Mouse (Mus musculus) adrenal gland (tissue): ENCODE measurements around the gene Tfpt.
"Not testable (repeated sequence)": the region's sequence is repeated elsewhere in the genome, so short reads cannot be mapped to it uniquely, and the experiment has no call there.

Experiments
- intact Hi-C: fragments of 180-260 bp; cut with DNase I; formaldehyde crosslinking; loops from one replicate; pipeline ENCODE4 v1.15.1; 2025

Gene Tfpt

DNA sequence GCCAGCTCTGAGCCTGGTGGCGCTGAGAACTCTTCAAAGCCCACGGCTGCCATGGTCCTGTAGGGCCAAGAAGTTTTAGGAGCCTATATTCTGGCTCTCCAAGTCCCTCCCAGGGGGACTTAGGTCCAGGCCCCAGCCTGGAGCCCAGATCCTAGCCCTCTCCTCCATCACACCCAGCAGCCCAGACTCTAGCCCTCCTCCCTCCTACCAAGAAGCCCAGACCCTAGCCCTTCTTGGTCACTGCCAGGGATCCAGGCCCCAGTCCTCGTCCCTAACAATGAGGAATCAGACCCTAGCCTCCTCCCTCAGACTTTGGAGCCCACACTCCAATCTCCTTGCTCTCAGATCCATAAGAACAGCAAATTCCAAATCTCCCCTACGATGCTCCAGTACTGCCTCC is 699 bp downstream of the Tfpt start:
- intact Hi-C loops: no loop called here

DNA sequence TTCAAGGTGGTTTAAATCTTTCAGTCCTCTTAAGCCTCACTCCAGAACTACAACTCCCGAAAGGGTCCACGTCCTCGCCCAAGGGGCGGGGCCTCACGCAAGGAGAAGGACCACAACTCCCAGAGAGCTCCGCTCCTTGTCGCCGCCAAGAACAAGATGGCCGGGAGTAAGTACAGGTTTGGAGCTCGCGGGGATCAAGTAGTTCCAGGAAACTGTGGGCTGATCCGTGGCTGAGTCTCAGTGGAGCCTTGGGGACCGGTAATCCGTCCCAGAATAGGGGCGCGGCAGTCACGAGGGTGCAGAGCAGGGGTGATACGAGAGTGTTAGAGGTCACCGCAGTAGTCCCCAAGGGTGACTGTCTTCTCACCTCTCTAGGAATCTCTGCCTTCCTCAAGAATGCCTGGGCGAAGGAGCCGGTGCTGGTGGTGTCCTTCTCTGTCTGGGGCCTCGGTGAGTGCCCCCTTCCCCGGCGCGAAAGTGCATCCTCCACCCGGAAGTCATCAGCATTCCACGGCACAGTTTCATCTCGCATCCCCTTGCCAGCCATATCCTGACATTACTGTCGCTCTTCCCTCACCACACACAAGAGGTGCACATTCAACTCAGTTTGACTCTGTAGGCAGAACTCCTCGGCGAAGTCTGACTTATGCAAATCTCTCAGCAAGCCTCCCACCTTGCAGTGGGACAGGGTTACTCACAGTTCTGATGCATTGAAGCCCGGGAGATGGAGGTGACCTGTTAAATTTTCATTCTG is 12.3 kb downstream of the Tfpt start, which contains the start of gene Ndufa3:
Gene Ndufa3, plus strand, starts transcription at position 132 of the 754 bp plus-strand sequence.
- intact Hi-C loops: no loop called here

DNA sequence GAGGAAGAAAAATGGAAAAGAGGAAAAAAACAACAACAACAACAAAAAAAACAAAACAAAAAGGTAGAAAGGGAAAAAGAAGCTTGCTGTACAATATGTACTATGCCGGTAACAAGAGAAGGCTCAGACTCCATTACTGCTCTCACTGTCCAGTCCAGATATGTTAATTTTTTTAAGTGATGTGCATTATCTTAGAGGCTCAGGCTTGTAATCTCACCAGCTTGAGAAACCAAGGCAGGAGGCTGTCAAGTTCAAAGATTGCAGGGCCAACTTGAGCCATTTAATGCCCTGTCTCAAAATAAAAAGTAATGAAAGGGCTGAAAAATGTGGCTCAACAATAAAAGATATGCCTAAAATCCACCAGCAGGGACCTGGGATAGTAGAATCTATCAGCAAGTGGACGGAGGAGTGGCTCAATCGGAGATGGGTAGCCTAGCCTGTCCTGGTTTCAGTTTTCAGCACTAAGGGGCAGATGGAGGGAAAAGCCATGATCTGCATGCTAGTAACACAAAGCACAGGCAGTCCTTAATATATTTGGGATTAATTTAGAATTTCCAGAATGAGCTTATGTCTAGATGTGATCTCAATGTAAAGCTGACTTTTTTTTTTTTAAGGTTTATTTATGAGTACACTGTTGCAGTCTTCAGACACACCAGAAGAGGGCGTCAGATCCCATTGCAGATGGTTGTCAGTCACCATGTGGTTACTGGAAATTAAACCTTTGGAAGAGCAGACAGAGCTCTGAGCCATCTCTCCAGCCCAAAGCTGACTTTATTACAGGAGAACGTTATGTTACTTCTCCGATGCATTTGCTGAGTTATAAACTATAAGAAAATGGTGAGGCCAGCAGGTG is 13.1 kb downstream of the Tfpt start:
- intact Hi-C loops: no loop called here

DNA sequence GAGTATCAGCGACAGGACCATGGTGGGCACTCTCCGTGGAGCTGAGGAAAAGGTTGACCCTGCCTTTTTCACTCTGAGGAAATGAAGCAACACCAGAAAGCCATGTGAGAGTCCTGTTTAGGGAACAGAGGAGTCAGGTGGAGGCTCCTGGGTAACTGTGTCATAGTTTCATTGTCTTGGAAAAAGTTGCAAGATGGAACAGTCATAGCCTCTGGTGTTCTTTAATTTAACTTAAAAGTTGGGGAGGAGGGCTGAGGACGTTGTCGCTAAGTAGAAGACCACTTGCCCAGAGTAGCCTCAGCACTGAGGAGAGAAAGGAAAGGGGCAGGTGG is 13.7 kb downstream of the Tfpt start, which contains the start of gene Oscar:
Gene Oscar, minus strand, starts transcription at position 101 of the 332 bp plus-strand sequence.
- intact Hi-C loops: no loop called here

DNA sequence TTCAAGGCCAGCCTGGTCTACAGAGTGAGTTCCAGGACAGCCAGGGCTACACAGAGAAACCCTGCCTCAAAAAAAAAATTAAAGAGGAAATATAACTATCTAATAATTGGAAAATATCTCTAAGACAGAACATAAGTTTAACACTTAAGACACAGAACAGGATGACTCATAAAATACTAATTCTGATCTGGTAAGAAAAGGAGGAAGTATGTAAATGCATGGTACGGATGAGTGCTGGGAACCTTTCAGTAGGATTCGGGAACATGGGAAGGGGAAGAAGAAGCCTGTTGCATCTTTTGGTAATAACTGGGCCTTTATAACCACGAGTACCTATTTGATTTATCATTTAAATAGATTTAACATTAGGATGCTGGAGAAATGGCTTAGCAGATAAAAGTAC is 15.7 kb downstream of the Tfpt start:
- intact Hi-C loops: no loop called here

DNA sequence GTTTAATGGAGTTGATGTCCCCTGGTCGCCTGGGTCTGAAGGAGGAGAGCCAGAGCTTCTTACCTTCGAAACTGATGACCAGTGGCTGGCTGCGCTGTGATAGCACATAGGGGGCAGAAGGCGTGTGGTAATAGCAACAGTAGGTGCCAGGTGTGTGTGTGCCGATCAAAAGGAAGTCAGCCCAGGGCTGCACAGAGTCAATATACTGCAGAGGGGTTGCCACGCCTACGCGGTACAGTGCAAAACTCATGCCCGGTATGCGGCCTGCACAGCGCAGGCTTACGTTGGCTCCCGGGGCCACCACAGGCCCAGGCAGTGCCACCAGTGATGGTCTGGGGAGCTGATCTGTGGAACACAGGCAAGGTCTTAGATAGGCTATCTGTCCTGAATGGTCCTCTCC is 18.7 kb downstream of the Tfpt start:
- intact Hi-C loops: no loop called here

DNA sequence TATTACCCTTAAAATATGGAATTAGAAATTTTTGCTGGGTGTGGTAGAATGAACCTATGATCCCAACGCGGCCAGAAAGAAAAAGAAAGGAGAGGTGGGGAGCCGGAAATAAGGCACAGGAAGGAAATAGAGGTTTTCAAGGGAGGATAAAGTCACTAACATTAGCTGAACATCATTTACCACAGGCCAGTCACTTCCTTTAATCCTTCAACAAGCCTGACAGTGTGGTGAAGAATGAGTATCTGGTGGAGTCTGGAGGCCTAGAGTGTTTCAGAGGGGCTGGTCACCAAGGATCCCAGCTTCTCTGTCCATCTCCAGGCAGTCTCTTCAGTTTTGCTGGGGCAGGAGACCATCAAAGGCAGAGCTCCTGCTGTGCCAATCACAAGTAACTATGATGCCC is 19.3 kb downstream of the Tfpt start:
- intact Hi-C loops: no loop called here

DNA sequence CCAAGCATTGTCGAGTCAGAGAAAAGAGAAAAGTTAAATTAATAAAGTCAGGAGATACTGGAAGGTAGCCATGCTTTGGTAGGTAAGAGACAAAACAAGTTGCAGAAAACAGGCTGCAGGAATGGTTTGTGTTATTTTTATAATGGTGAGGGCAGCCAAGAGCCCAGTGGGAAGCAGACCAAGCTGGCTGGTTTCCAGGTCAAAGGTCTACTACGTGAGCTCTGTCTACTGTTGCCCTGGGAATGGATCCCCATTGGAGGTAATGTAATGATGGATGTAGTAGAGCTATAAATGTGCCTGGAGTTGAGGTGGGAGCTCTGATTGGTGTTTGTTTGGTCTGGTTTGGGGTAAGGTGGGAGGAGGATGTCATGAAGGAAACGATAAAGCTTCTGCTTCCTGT is 20.6 kb downstream of the Tfpt start:
- intact Hi-C loops: no loop called here

DNA sequence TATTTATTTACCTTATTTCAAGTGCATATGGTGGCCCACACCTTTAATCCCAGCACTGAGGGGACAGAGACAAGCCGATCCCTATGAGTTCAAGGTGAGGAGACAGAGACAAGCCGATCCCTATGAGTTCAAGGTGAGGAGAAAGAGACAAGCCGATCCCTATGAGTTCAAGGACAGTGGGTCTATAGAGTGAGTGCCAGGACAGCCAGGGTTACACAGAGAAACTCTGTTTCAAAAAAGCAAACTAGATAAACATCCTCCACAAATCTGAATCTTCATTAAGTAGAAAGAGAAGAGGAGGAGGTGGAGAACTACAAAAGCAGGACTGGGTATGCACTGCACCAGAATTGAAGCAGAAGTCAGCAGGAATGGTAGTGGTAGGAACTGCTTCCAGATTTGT is 21.1 kb downstream of the Tfpt start:
- intact Hi-C loops: no loop called here

DNA sequence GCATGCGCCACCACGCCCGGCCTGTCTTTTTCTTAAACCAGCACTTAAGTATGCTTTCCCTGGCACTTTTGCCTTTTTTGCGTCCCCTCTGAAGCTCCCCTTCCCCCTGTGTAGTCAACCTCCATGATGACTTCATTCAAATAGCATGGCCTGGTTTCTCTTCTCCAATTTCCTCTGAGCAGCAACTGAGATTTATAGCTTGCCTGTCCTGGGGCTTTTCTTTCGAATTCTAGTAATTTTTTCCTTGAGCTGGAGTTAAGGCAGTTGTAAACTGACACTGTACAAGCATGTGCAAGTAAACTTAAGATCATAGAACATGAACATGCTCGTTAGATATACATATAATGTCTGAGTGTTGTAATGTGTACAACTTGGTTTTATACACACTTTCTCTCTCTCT is 22.3 kb downstream of the Tfpt start:
- intact Hi-C loops: no loop called here

DNA sequence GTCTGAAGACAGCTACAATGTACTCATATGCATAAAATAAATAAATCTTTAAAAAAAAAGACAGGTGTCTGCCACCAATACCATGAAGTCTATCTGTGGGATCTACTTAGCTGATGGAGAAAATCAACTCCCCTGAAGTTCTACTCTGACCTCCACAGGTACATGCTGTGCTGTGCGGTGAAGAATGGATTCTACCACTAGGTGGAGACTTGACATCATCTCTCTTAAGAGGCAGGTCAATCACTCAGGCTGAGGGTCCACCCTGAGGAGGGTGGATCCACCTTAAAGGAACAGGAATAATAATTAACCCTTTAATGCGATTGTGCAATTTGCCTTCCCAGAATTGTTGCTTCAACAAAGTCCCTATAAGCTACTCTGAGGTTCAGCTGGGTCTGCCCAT is 22.9 kb downstream of the Tfpt start:
- intact Hi-C loops: no loop called here

DNA sequence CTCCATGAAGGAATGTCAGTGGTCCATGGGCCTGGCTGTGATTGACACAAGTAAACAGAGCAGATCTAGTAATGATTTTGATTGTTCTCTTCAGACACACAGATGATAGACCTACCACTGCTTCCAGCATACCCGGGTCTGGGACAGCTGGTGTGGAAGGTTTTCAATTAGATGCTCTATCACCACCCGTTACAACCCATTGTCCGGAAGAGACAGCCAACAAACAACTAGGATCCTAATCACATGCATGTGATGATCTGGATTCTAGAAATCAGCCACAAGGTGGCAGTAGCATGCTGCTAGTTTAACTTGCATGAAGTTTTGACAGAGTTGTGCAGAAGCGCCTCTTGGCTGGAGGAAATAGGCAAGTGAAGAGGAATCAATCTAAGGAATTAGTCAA is 28.6 kb downstream of the Tfpt start:
- intact Hi-C loops: no loop called here

DNA sequence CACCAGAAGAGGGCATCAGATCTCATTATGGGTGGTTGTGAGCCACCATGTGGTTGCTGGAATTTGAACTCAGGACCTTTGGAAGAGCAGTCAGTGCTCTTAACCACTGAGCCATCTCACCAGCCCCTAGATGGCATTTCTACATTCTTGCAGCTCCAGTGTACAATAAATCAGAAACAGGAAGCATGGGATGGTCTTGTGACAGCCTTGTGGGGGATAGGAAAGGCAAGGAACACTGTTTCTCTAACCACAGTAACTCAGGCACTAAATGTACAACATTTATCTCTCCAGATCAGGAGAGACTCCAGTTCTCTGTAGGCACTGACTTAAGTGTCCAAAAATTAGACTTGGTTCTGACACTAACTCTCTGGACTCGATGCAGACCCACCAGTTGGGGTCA is 32.0 kb downstream of the Tfpt start:
- intact Hi-C loops: not testable (repeated sequence)

DNA sequence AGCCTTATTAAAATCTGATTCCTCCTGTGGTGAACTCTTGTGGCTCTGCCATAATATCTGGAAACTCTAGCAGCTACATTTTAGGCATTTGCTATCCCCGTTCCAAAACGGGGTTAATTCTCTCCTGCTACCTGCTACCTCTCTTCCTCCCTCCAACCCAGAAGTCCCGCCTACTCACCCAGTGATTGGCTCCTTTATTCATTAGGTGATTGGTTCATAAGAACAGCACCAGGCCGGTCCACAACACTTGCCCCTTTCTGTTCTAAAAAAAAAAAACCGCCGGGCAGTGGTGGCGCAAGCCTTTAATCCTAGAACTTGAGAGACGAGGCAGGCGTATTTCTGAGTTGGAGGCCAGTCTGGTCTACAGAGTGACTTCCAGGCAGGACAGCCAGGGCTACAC is 34.6 kb downstream of the Tfpt start:
- intact Hi-C loops: no loop called here

DNA sequence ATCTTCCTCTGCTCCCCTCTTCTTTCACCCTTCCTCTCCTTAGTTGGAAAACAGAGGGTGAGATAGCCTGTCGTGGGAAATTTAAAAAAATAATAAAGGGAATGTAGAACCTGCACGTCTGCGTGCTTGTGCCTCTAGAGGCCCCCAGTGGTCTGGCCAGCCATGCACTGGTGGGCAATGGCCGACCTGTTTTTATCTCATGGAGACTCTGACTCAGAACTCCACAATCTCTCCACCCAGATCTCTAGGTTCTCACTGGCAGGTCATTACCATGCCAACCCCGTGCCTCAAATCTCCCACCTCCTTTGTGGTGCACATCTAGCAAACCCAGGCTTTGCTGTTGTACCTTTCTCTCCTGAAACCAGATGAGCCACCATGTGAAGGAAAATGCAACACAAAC is 35.0 kb downstream of the Tfpt start:
- intact Hi-C loops: no loop called here

DNA sequence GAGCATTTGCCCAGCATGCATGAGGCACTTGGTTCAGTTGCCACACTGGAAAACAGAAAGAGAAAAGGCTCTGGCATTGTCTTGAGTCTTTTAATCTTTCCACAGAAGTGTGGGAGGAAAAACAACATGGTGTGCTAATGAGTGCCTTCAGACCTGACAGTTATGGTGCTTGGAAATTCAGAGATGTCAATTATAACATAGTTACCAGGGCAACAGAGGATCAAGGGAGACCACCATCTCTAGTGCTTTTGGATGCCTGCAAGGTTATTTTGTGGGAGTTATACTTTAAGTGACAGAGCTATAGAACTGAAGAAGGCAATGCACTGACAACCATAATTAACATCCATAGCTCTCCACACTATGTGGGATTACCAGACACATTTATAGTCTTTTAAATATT is 35.9 kb downstream of the Tfpt start:
- intact Hi-C loops: no loop called here

DNA sequence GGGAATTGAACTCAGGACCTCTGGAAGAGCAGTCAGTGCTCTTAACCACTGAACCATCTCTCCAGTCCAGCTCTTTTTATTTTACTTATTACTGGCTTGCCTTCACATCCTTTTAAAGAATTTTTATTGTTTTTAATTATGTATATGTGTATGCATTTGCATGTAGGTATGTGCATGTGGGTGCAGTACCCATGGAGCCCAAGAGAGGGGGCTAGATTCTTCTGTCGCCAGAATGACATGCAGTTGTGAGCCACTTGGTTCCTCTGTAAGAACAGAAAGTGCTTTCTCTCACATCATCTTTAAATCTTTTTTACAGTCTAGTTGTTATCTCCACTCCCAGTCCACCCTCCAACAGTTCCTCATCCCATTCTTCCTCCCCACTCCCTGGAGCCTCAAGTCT is 38.2 kb downstream of the Tfpt start:
- intact Hi-C loops: no loop called here

DNA sequence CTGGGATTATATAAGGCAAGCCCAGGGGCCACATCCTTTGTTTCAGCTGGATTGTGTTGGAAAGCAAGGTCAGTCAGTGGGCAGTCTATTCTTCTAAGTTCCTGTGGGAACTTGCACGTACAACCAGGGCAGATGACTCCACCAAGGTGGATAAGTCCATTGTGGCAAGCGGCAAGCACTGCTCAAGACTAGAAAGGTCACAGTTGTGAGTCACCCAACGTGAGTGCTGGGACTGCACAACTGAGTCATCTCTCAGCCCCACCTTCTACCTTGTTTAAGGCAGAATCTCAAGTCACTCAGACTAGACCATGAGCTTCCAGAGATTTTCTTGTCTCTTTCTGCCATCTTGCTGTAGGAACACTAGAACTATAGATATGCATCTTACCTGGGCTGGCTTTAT is 39.2 kb downstream of the Tfpt start:
- intact Hi-C loops: no loop called here

DNA sequence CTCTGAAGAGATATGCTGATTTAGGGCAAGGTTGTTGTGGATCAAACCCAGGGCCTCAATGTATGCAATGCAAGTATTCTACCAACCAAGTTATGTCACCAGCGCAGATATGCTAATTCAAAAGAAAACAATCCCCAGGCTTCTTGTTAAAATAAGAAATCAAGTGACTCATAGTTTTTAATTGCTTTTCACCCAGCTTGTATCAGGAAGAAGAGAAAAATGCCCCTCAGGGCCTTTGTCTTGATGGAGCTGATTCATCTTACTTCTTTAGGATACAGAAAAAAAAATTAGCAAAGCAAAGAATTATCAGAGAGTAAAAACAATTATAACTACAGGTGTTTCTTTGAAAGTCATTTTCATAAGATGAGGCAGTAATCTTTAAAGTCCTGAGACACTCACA is 42.4 kb downstream of the Tfpt start:
- intact Hi-C loops: no loop called here

DNA sequence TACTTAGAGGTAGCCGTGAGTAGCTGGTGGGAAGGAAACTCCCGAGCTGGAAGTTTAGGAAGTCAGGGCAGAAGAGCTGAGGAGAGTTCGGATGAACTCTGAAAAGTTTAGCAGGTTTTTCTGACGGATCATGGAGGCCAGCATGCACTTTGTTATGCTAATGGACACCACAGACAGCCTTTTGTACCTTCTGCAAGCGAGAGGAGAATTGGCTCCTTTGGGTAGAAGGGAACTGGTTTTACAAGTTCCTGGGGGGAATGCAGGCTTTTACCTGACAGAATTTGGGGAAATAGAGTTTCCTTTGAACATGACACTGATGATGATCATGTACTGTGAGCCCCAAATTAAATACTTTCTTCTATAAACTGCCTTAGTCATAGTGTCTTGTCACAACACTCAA is 43.5 kb downstream of the Tfpt start:
- intact Hi-C loops: no loop called here

DNA sequence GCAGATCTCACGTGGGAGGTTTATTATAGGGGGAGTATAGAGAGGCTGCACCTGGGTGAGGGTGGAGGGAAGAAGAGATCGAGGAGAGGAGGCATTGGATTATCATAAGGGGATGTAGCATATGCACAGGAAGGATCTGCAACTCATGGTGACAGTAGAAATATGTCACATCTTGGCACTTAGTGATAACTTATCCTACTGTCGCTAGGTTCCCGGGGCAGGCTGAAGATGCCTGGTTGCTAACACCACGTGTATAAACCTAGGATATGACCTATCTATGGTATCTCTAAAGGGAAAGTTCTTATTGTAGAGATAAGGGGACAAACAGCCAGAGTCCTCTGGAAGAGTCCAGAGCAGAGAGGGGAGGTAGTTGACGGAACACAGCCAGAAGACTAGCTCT is 44.0 kb downstream of the Tfpt start:
- intact Hi-C loops: no loop called here

DNA sequence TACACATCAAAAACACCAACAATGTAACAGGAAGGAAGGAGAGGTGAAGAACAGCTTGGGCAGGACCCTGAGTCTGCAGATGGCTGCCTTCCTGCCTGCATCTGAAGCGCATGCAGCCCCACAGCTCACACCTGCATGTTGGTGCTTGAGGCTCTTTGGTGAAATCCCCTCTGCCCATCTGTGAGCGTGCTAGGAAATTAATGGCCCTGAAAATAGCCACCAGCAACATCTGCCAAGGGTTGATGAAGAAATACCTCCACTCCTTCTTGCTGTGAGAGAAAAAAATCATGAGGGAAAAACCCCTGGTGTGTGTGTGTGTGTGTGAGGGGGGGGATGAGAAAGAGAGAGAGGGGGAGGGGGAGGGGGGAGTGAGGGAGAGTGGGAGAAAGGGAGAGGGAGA is 49.7 kb downstream of the Tfpt start:
- intact Hi-C loops: no loop called here
